Comparison of ENCODE assay signal across 8 mouse cellular contexts in genomic region chr17:4995561-4996051, GRCm38 (mm10). TPM values are rescaled to one million over a fixed set of nuclear protein-coding genes. Genes with fewer than 3 reads are reported as not detected.
DNase-seq lines count a peak whose midpoint lies in the region; ATAC-seq and TF ChIP-seq lines count a peak whose summit lies in the region.

No protein-coding gene starts in this region.

- peak overlapping the region; percentile 88 for H3K4me3 ChIP-seq in forebrain, embryonic 16.5 days (replicated peaks; ENCODE audit: low read length)
- peak overlapping the region; percentile 80 for H3K4me3 ChIP-seq in layer of hippocampus, adult 2 months
- peak overlapping the region; percentile 90 for H3K4me3 ChIP-seq in lung, embryonic 16.5 days (ENCODE audit: low read length)

- under 1% methylated on average over 32 of the region's 56 CpGs for whole genome bisulfite sequencing in forebrain, embryonic 16.5 days
- 1% methylated on average over 30 of the region's 56 CpGs for WGBS in lung, embryonic 16.5 days

- H3K36me3 ChIP-seq in forebrain, embryonic 16.5 days (ENCODE audit: control insufficient read depth, insufficient read depth): no peaks in the 10 kb centered on the region
- H3K36me3 ChIP-seq in lung, embryonic 16.5 days (ENCODE audit: control insufficient read depth, insufficient read depth, low read length): no peaks in the 10 kb centered on the region

- H3K27ac ChIP-seq in forebrain, embryonic 16.5 days (ENCODE audit: low read length): peak overlapping the region; percentile 100
- peak overlapping the region; percentile 100 for H3K27ac ChIP-seq in layer of hippocampus, adult 2 months
- H3K27ac ChIP-seq in lung, embryonic 16.5 days (ENCODE audit: low read length): peak overlapping the region; percentile 100

- TF ChIP-seq CTCF in layer of hippocampus, adult 2 months (conservative IDR thresholded peaks at IDR 0.05): no peak

- intact Hi-C loops in heart, postnatal 25 days (cut with DNase I): loop anchor here (2.0 to 5.0 kb wide), 2 partner anchors 122 to 193 kb away; no protein-coding TSS in a partner anchor

- H3K9me3 ChIP-seq in forebrain, embryonic 16.5 days (ENCODE audit: control insufficient read depth, low read length): no peaks in the 10 kb centered on the region
- no peaks in the 10 kb centered on the region for H3K9me3 ChIP-seq in lung, embryonic 16.5 days (ENCODE audit: control insufficient read depth, low read length)

- H3K27me3 ChIP-seq in forebrain, embryonic 16.5 days (replicated peaks; ENCODE audit: control insufficient read depth, insufficient read depth, low read length): no peaks in the 10 kb centered on the region
- no peaks in the 10 kb centered on the region for H3K27me3 ChIP-seq in lung, embryonic 16.5 days (ENCODE audit: control insufficient read depth, insufficient read depth, low read depth, low read length)

- peaks cover 29% of the 10 kb centered on the region for H3K4me1 ChIP-seq in forebrain, embryonic 16.5 days (replicated peaks; ENCODE audit: control insufficient read depth, insufficient read depth, low read length)
- H3K4me1 ChIP-seq in lung, embryonic 16.5 days (replicated peaks; ENCODE audit: control insufficient read depth, insufficient read depth, low read length): peaks cover 10% of the 10 kb centered on the region

- DNase-seq in ES-CJ7 (ENCODE audit: low read depth, low spot score): peak; percentile 34
- DNase-seq in c-Kit-positive CD71-positive TER-119-positive erythroid progenitor cells, embryonic 14.5 days (ENCODE audit: low spot score): peak; percentile 54
- DNase-seq in heart, postnatal 25 days (ENCODE audit: low spot score): peak; percentile 73
- peak; percentile 76 to 80 for DNase-seq in layer of hippocampus, adult 2 months (ENCODE audit: low spot score in 2 of 2)
- DNase-seq in ovary, postnatal 36 days (ENCODE audit: low spot score): peak; percentile 84
- peak; percentile 77 to 85 for DNase-seq in thymus, postnatal 36 days

- ATAC-seq in forebrain, embryonic 16.5 days: peak; percentile 51
- peak; percentile 51 for ATAC-seq in lung, embryonic 16.5 days (ENCODE audit: low read depth)

- H3K9ac ChIP-seq in forebrain, embryonic 16.5 days (replicated peaks; ENCODE audit: low read depth, low read length): peak overlapping the region; percentile 99
- peak overlapping the region; percentile 99 for H3K9ac ChIP-seq in lung, embryonic 16.5 days (ENCODE audit: low read length)

- H3K4me2 ChIP-seq in forebrain, embryonic 16.5 days (ENCODE audit: low read length): peak overlapping the region; percentile 74
- H3K4me2 ChIP-seq in lung, embryonic 16.5 days (ENCODE audit: low read depth, low read length): peak overlapping the region; percentile 61

RNA-seq across cellular contexts. Expression of gene Arid1b, which starts 1.5 kb away (rescaled TPM):
- polyA plus RNA-seq in forebrain, embryonic 16.5 days (2015; fragmentation: Nextera tagmentation; extraction: Ambion mirVana): 15.1 and 15.3 TPM in 2 replicates
- total RNA-seq in heart, postnatal 25 days (2021): 10 to 100 TPM; 28.2 to 32.0 TPM
- 100 to 1,000 TPM; 114 to 119 TPM for total RNA-seq in layer of hippocampus, adult 2 months (2021)
- 10.2 and 10.6 TPM in 2 replicates for polyA plus RNA-seq in lung, embryonic 16.5 days (2015; fragmentation: Nextera tagmentation; extraction: Ambion mirVana)

Comparison
In these comparisons a context has a peak if more than half of its experiments do, and no peak if none do; other contexts are left out.
1. Peak in every context shown above with its lines: DNase-seq, ATAC-seq, H3K4me3 ChIP-seq and H3K27ac ChIP-seq.
2. DNase-seq: peak in every context shown above with its lines; median percentile 84 in ovary, postnatal 36 days; 81 in thymus, postnatal 36 days; 78 in layer of hippocampus, adult 2 months; 73 in heart, postnatal 25 days; 54 in c-Kit-positive CD71-positive TER-119-positive erythroid progenitor cells, embryonic 14.5 days; 34 in ES-CJ7.